Mouse (Mus musculus) erythroblast, adult 5-6 weeks (primary cell): Measurements from ENCODE around the gene Cnot10. TPM values are rescaled to one million over a fixed set of nuclear protein-coding genes. Genes with fewer than 3 reads are reported as not detected.

ENCODE experiments used
- ATAC-seq: replicated peaks from 2 replicates; pipeline ENCODE4 v1.8.0; 2016; ENCODE audit warnings: moderate number of reproducible peaks, mild to moderate bottlenecking, moderate TSS enrichment, inconsistent platforms; ENCODE audit not compliant: poor library complexity, low FRiP score, severe bottlenecking
- total RNA-seq, 2 experiments: library from RNA; stranded (forward) in 1 of 2; stranded (reverse) in 1 of 2; fragments of 150-400 nt in 1 of 2; fragments of 200-764, 138-1000 nt in 1 of 2; gene quantifications; 2 replicates each; pipeline versions ENCODE4 v1.2.3 to v1.2.4; 2015 to 2017; ENCODE audit warnings: low replicate concordance in 2 of 2

Cnot10 gene
- total RNA-seq (2015; ENCODE audit: low replicate concordance) (7.1 and 9.4 TPM in 2 replicates), total RNA-seq (2017; ENCODE audit: low replicate concordance) (11.6 and 13.6 TPM in 2 replicates)

- peak; percentile 99 for ATAC-seq
These were observed at the start of gene Cnot10 for GRCm38 (mm10) chr9:114639839-114640646. Gene Cnot10, minus strand, starts transcription at chr9:114640184.

GRCm38 (mm10) chr9:114688953-114689407, 49.0 kb upstream of the Cnot10 start:
- ATAC-seq: peak; percentile 78

GRCm38 (mm10) chr9:114688252-114688952, 48.4 kb upstream of the Cnot10 start, which contains the start of gene Dync1li1:
Gene Dync1li1, plus strand, starts transcription at chr9:114688790.
- peak; percentile 94 for ATAC-seq

GRCm38 (mm10) chr9:114687639-114688038, 47.7 kb upstream of the Cnot10 start:
- no peak for ATAC-seq

- ATAC-seq: no peak
These were observed 46.3 kb upstream of the Cnot10 start for GRCm38 (mm10) chr9:114686245-114686644.

GRCm38 (mm10) chr9:114682193-114682592, 42.2 kb upstream of the Cnot10 start:
- ATAC-seq: no peak

- no peak for ATAC-seq
These were observed 40.5 kb upstream of the Cnot10 start for GRCm38 (mm10) chr9:114680531-114680930.

GRCm38 (mm10) chr9:114679944-114680343, 40.0 kb upstream of the Cnot10 start:
- ATAC-seq: no peak

- ATAC-seq: no peak
These were observed 38.6 kb upstream of the Cnot10 start for GRCm38 (mm10) chr9:114678576-114678975.

- no peak for ATAC-seq
These were observed 33.6 kb upstream of the Cnot10 start for GRCm38 (mm10) chr9:114673626-114674025.

GRCm38 (mm10) chr9:114672703-114673561, 32.9 kb upstream of the Cnot10 start:
- no peak for ATAC-seq

- no peak for ATAC-seq
These were observed 32.0 kb upstream of the Cnot10 start for GRCm38 (mm10) chr9:114671946-114672345.

- ATAC-seq: no peak
These were observed 29.0 kb upstream of the Cnot10 start for GRCm38 (mm10) chr9:114669011-114669410.

GRCm38 (mm10) chr9:114668047-114668446, 28.1 kb upstream of the Cnot10 start:
- no peak for ATAC-seq

- ATAC-seq: no peak
These were observed 26.9 kb upstream of the Cnot10 start for GRCm38 (mm10) chr9:114666858-114667257.

- ATAC-seq: no peak
These were observed 23.8 kb upstream of the Cnot10 start for GRCm38 (mm10) chr9:114663782-114664181.

GRCm38 (mm10) chr9:114661991-114662390, 22.0 kb upstream of the Cnot10 start:
- no peak for ATAC-seq

- no peak for ATAC-seq
These were observed 21.0 kb upstream of the Cnot10 start for GRCm38 (mm10) chr9:114660983-114661382.

- no peak for ATAC-seq
These were observed 20.5 kb upstream of the Cnot10 start for GRCm38 (mm10) chr9:114660506-114660905.

- no peak for ATAC-seq
These were observed 16.7 kb upstream of the Cnot10 start for GRCm38 (mm10) chr9:114656701-114657100.
